Mouse (Mus musculus): ENCODE results near the gene Lgsn.

Gene Lgsn

GRCm38 (mm10) chr1:31176101-31176500 lies at the start of gene Lgsn:
Lgsn (plus strand) TSS chr1:31176401.
- DNase-seq (ENCODE audit: low read depth) = no peak

GRCm38 (mm10) chr1:31138387-31138786 lies 37.8 kb upstream of the Lgsn start:
- no peak for DNase-seq (ENCODE audit: low read depth)

- DNase-seq (ENCODE audit: low read depth) = no peak
Measured at GRCm38 (mm10) chr1:31142288-31143094, 33.7 kb upstream of the Lgsn start.

- no peak for DNase-seq (ENCODE audit: low read depth)
Measured at GRCm38 (mm10) chr1:31143571-31143970, 32.6 kb upstream of the Lgsn start.

GRCm38 (mm10) chr1:31149671-31150070 lies 26.5 kb upstream of the Lgsn start:
- no peak for DNase-seq (ENCODE audit: low read depth)

- no peak for DNase-seq (ENCODE audit: low read depth)
Measured at GRCm38 (mm10) chr1:31150546-31150945, 25.7 kb upstream of the Lgsn start.

- DNase-seq (ENCODE audit: low read depth) = no peak
Measured at GRCm38 (mm10) chr1:31152799-31153426, 23.3 kb upstream of the Lgsn start.

GRCm38 (mm10) chr1:31153793-31154349 lies 22.3 kb upstream of the Lgsn start:
- peak; percentile 53 for DNase-seq (ENCODE audit: low read depth)

- no peak for DNase-seq (ENCODE audit: low read depth)
Measured at GRCm38 (mm10) chr1:31156185-31156584, 20.0 kb upstream of the Lgsn start.

- DNase-seq (ENCODE audit: low read depth) = no peak
Measured at GRCm38 (mm10) chr1:31156884-31157283, 19.3 kb upstream of the Lgsn start.

GRCm38 (mm10) chr1:31164527-31165189 lies 11.5 kb upstream of the Lgsn start:
- DNase-seq (ENCODE audit: low read depth) = no peak

GRCm38 (mm10) chr1:31165326-31166121 lies 10.7 kb upstream of the Lgsn start:
- DNase-seq (ENCODE audit: low read depth) = no peak

GRCm38 (mm10) chr1:31175401-31175800 lies 800 bp upstream of the Lgsn start:
- DNase-seq (ENCODE audit: low read depth) = no peak

- DNase-seq (ENCODE audit: low read depth) = no peak
Measured at GRCm38 (mm10) chr1:31178264-31178663, 2.1 kb downstream of the Lgsn start.

- DNase-seq (ENCODE audit: low read depth) = no peak
Measured at GRCm38 (mm10) chr1:31190237-31190866, 14.2 kb downstream of the Lgsn start.

- no peak for DNase-seq (ENCODE audit: low read depth)
Measured at GRCm38 (mm10) chr1:31195633-31196032, 19.4 kb downstream of the Lgsn start.

GRCm38 (mm10) chr1:31196959-31197358 lies 20.8 kb downstream of the Lgsn start:
- no peak for DNase-seq (ENCODE audit: low read depth)

- DNase-seq (ENCODE audit: low read depth) = no peak
Measured at GRCm38 (mm10) chr1:31203771-31204170, 27.6 kb downstream of the Lgsn start.

GRCm38 (mm10) chr1:31205346-31205745 lies 29.1 kb downstream of the Lgsn start:
- DNase-seq (ENCODE audit: low read depth) = no peak

- no peak for DNase-seq (ENCODE audit: low read depth)
Measured at GRCm38 (mm10) chr1:31205770-31206169, 29.6 kb downstream of the Lgsn start.

- DNase-seq (ENCODE audit: low read depth) = peak; percentile 34
Measured at GRCm38 (mm10) chr1:31210144-31210543, 33.9 kb downstream of the Lgsn start.
